Mouse (Mus musculus): ENCODE measurements around the gene Rfc5. TPM values are rescaled to one million over a fixed set of nuclear protein-coding genes. Genes with fewer than 3 reads are reported as not detected.
A peak's percentile ranks its signal among the peaks of the same experiment; 100 is the strongest.

Rfc5 gene
- polyA plus RNA-seq, 1 experiment: 5.2 TPM

- no peak overlapping the region for H3K4me3 ChIP-seq (replicated peaks)
- no peaks in the 10 kb centered on the region for H3K9me3 ChIP-seq (ENCODE audit: control insufficient read depth, low read length)
- H3K36me3 ChIP-seq (ENCODE audit: control insufficient read depth): peaks cover 32% of the 10 kb centered on the region
- peaks cover 13% of the 10 kb centered on the region for H3K4me1 ChIP-seq (ENCODE audit: control insufficient read depth)
- no peaks in the 10 kb centered on the region for H3K27me3 ChIP-seq (ENCODE audit: control insufficient read depth)
- TF ChIP-seq GATA1 (IDR thresholded peaks at IDR 0.05; ENCODE audit: low read length): no peak
- no peak for TF ChIP-seq TAL1 (IDR thresholded peaks at IDR 0.05; ENCODE audit: low read length)
Measured at GRCm38 (mm10) chr5:117364821-117365220, 24.0 kb downstream of the Rfc5 start.

GRCm38 (mm10) chr5:117363066-117363782, 25.6 kb downstream of the Rfc5 start:
- Histone ChIP-seq H3K27me3 (ENCODE audit: control insufficient read depth) (no peaks in the 10 kb centered on the region), H3K36me3 (ENCODE audit: control insufficient read depth) (peaks cover 20% of the 10 kb centered on the region), H3K4me1 (ENCODE audit: control insufficient read depth) (peaks cover 17% of the 10 kb centered on the region), H3K9me3 (ENCODE audit: control insufficient read depth, low read length) (no peaks in the 10 kb centered on the region), H3K4me3 (replicated peaks) (no peak overlapping the region)
- no peak for TF ChIP-seq TAL1 (IDR thresholded peaks at IDR 0.05; ENCODE audit: low read length)
- no peak for TF ChIP-seq GATA1 (IDR thresholded peaks at IDR 0.05; ENCODE audit: low read length)

GRCm38 (mm10) chr5:117361590-117361989, 27.3 kb downstream of the Rfc5 start:
- H3K4me1 ChIP-seq (ENCODE audit: control insufficient read depth): peaks cover 29% of the 10 kb centered on the region
- peaks cover 9% of the 10 kb centered on the region for H3K27me3 ChIP-seq (ENCODE audit: control insufficient read depth)
- H3K9me3 ChIP-seq (ENCODE audit: control insufficient read depth, low read length): no peaks in the 10 kb centered on the region
- H3K4me3 ChIP-seq (replicated peaks): no peak overlapping the region
- H3K36me3 ChIP-seq (ENCODE audit: control insufficient read depth): peaks cover 17% of the 10 kb centered on the region
- TF ChIP-seq TAL1 (IDR thresholded peaks at IDR 0.05; ENCODE audit: low read length) (no peak), GATA1 (IDR thresholded peaks at IDR 0.05; ENCODE audit: low read length) (no peak)

GRCm38 (mm10) chr5:117360631-117361541, 28.0 kb downstream of the Rfc5 start:
- H3K9me3 ChIP-seq (ENCODE audit: control insufficient read depth, low read length): no peaks in the 10 kb centered on the region
- peaks cover 17% of the 10 kb centered on the region for H3K36me3 ChIP-seq (ENCODE audit: control insufficient read depth)
- H3K4me1 ChIP-seq (ENCODE audit: control insufficient read depth): peaks cover 32% of the 10 kb centered on the region
- H3K27me3 ChIP-seq (ENCODE audit: control insufficient read depth): peaks cover 16% of the 10 kb centered on the region
- H3K4me3 ChIP-seq (replicated peaks): no peak overlapping the region
- TF ChIP-seq TAL1 (IDR thresholded peaks at IDR 0.05; ENCODE audit: low read length): no peak
- TF ChIP-seq GATA1 (IDR thresholded peaks at IDR 0.05; ENCODE audit: low read length): no peak

- H3K36me3 ChIP-seq (ENCODE audit: control insufficient read depth): peaks cover 13% of the 10 kb centered on the region
- no peak overlapping the region for H3K4me3 ChIP-seq (replicated peaks)
- no peak for TF ChIP-seq GATA1 (IDR thresholded peaks at IDR 0.05; ENCODE audit: low read length)
- TF ChIP-seq TAL1 (IDR thresholded peaks at IDR 0.05; ENCODE audit: low read length): no peak
- no peaks in the 10 kb centered on the region for H3K9me3 ChIP-seq (ENCODE audit: control insufficient read depth, low read length)
- peaks cover 32% of the 10 kb centered on the region for H3K4me1 ChIP-seq (ENCODE audit: control insufficient read depth)
- peaks cover 23% of the 10 kb centered on the region for H3K27me3 ChIP-seq (ENCODE audit: control insufficient read depth)
Measured at GRCm38 (mm10) chr5:117360228-117360515, 28.7 kb downstream of the Rfc5 start.

- Histone ChIP-seq H3K4me3 (replicated peaks) (no peak overlapping the region), H3K36me3 (ENCODE audit: control insufficient read depth) (peaks cover 9% of the 10 kb centered on the region), H3K4me1 (ENCODE audit: control insufficient read depth) (peaks cover 32% of the 10 kb centered on the region), H3K27me3 (ENCODE audit: control insufficient read depth) (peaks cover 29% of the 10 kb centered on the region), H3K9me3 (ENCODE audit: control insufficient read depth, low read length) (no peaks in the 10 kb centered on the region)
- TF ChIP-seq GATA1 (IDR thresholded peaks at IDR 0.05; ENCODE audit: low read length): no peak
- no peak for TF ChIP-seq TAL1 (IDR thresholded peaks at IDR 0.05; ENCODE audit: low read length)
Measured at GRCm38 (mm10) chr5:117359497-117360227, 29.2 kb downstream of the Rfc5 start.

GRCm38 (mm10) chr5:117358725-117359124, 30.1 kb downstream of the Rfc5 start:
- Histone ChIP-seq H3K4me1 (ENCODE audit: control insufficient read depth) (peaks cover 32% of the 10 kb centered on the region), H3K4me3 (replicated peaks) (no peak overlapping the region), H3K27me3 (ENCODE audit: control insufficient read depth) (peaks cover 38% of the 10 kb centered on the region), H3K9me3 (ENCODE audit: control insufficient read depth, low read length) (no peaks in the 10 kb centered on the region), H3K36me3 (ENCODE audit: control insufficient read depth) (peaks cover 5% of the 10 kb centered on the region)
- no peak for TF ChIP-seq GATA1 (IDR thresholded peaks at IDR 0.05; ENCODE audit: low read length)
- no peak for TF ChIP-seq TAL1 (IDR thresholded peaks at IDR 0.05; ENCODE audit: low read length)

- peaks cover 32% of the 10 kb centered on the region for H3K4me1 ChIP-seq (ENCODE audit: control insufficient read depth)
- TF ChIP-seq TAL1 (IDR thresholded peaks at IDR 0.05; ENCODE audit: low read length): no peak
- TF ChIP-seq GATA1 (IDR thresholded peaks at IDR 0.05; ENCODE audit: low read length): no peak
- no peaks in the 10 kb centered on the region for H3K9me3 ChIP-seq (ENCODE audit: control insufficient read depth, low read length)
- H3K4me3 ChIP-seq (replicated peaks): peak overlapping the region; percentile 74
- peaks cover 42% of the 10 kb centered on the region for H3K27me3 ChIP-seq (ENCODE audit: control insufficient read depth)
- peaks cover under 1% of the 10 kb centered on the region; the same call in 1 of the 2 replicates for H3K36me3 ChIP-seq (ENCODE audit: control insufficient read depth)
Measured at GRCm38 (mm10) chr5:117358248-117358630, 30.6 kb downstream of the Rfc5 start.

All from erythroblast, embryonic 14.5 days (primary cell).